Mouse (Mus musculus): ENCODE data around the gene Tmem268. TPM values are rescaled to one million over a fixed set of nuclear protein-coding genes. Genes with fewer than 3 reads are reported as not detected.

Gene Tmem268
- total RNA-seq (2014; rRNA removed) (3.2 and 4.8 TPM in 2 replicates), polyA plus RNA-seq (2015; fragmentation: Nextera tagmentation; extraction: Ambion mirVana) (4.7 and 5.0 TPM in 2 replicates)

GRCm38 (mm10) chr4:63558407-63559081 lies at the start of gene Tmem268:
TSS of gene Tmem268 (plus strand) at chr4:63558781.
- ATAC-seq (ENCODE audit: low FRiP score): peak; percentile 87
- H3K9ac ChIP-seq (replicated peaks; ENCODE audit: low read length, poor library complexity, severe bottlenecking): peak within 1 kb of the TSS; percentile 69
- H3K27me3 ChIP-seq (ENCODE audit: insufficient read depth, low read length): no peaks in the 10 kb centered on the region
- H3K4me3 ChIP-seq (ENCODE audit: low read depth, low read length): peak within 1 kb of the TSS; percentile 61
- peak; percentile 54 for DNase-seq (ENCODE audit: low spot score)
- no peaks in the 10 kb centered on the region for H3K9me3 ChIP-seq (ENCODE audit: low read length)
- peak within 1 kb of the TSS; percentile 94 for H3K4me2 ChIP-seq (ENCODE audit: low read depth, low read length, poor library complexity, severe bottlenecking)
- H3K4me1 ChIP-seq (ENCODE audit: insufficient read depth, low read length): 0 out of 2 replicates have a peak, but pooled peaks cover 7% of the 10 kb centered on the region
- peak within 1 kb of the TSS; percentile 26; the same call in 1 of the 2 replicates for H3K27ac ChIP-seq (ENCODE audit: low read depth, low read length)
- under 1% methylated on average over 66 of the region's 81 CpGs for WGBS
- TF ChIP-seq CTCF (IDR thresholded peaks at IDR 0.05): peak; percentile 37
- H3K36me3 ChIP-seq (ENCODE audit: insufficient read depth, low read length): no peaks in the 10 kb centered on the region

- no peaks in the 10 kb centered on the region for H3K4me1 ChIP-seq (ENCODE audit: insufficient read depth, low read length)
- H3K4me2 ChIP-seq (ENCODE audit: low read depth, low read length, poor library complexity, severe bottlenecking): no peak overlapping the region
- 91% methylated on average over 2 of the region's 2 CpGs for WGBS
- H3K27me3 ChIP-seq (ENCODE audit: insufficient read depth, low read length): no peaks in the 10 kb centered on the region
- no peak for TF ChIP-seq CTCF (IDR thresholded peaks at IDR 0.05)
- H3K4me3 ChIP-seq (ENCODE audit: low read depth, low read length): no peak overlapping the region
- DNase-seq (ENCODE audit: low spot score) (no peak), ATAC-seq (ENCODE audit: low FRiP score) (no peak)
- no peak overlapping the region for H3K9ac ChIP-seq (replicated peaks; ENCODE audit: low read length, poor library complexity, severe bottlenecking)
- no peaks in the 10 kb centered on the region for H3K9me3 ChIP-seq (ENCODE audit: low read length)
- H3K27ac ChIP-seq (ENCODE audit: low read depth, low read length): no peak overlapping the region
- H3K36me3 ChIP-seq (ENCODE audit: insufficient read depth, low read length): no peaks in the 10 kb centered on the region
These were observed 45.7 kb upstream of the Tmem268 start for GRCm38 (mm10) chr4:63512921-63513320.

- Histone ChIP-seq H3K27ac (ENCODE audit: low read depth, low read length) (no peak overlapping the region), H3K4me1 (ENCODE audit: insufficient read depth, low read length) (no peaks in the 10 kb centered on the region), H3K9me3 (ENCODE audit: low read length) (no peaks in the 10 kb centered on the region), H3K9ac (replicated peaks; ENCODE audit: low read length, poor library complexity, severe bottlenecking) (no peak overlapping the region), H3K4me3 (ENCODE audit: low read depth, low read length) (no peak overlapping the region), H3K36me3 (ENCODE audit: insufficient read depth, low read length) (no peaks in the 10 kb centered on the region), H3K27me3 (ENCODE audit: insufficient read depth, low read length) (no peaks in the 10 kb centered on the region), H3K4me2 (ENCODE audit: low read depth, low read length, poor library complexity, severe bottlenecking) (no peak overlapping the region)
- 74% methylated on average over 4 of the region's 4 CpGs for WGBS
- ATAC-seq (ENCODE audit: low FRiP score) (no peak), DNase-seq (ENCODE audit: low spot score) (no peak)
- TF ChIP-seq CTCF (IDR thresholded peaks at IDR 0.05): no peak
These were observed 44.1 kb upstream of the Tmem268 start for GRCm38 (mm10) chr4:63514454-63514984.

- no peaks in the 10 kb centered on the region for H3K9me3 ChIP-seq (ENCODE audit: low read length)
- DNase-seq (ENCODE audit: low spot score) (no peak), ATAC-seq (ENCODE audit: low FRiP score) (no peak)
- 81% methylated on average over 5 of the region's 5 CpGs for WGBS
- H3K27ac ChIP-seq (ENCODE audit: low read depth, low read length): no peak overlapping the region
- no peak overlapping the region for H3K4me3 ChIP-seq (ENCODE audit: low read depth, low read length)
- TF ChIP-seq CTCF (IDR thresholded peaks at IDR 0.05): no peak
- H3K27me3 ChIP-seq (ENCODE audit: insufficient read depth, low read length): no peaks in the 10 kb centered on the region
- H3K4me2 ChIP-seq (ENCODE audit: low read depth, low read length, poor library complexity, severe bottlenecking): no peak overlapping the region
- H3K36me3 ChIP-seq (ENCODE audit: insufficient read depth, low read length): no peaks in the 10 kb centered on the region
- H3K4me1 ChIP-seq (ENCODE audit: insufficient read depth, low read length): no peaks in the 10 kb centered on the region
- no peak overlapping the region for H3K9ac ChIP-seq (replicated peaks; ENCODE audit: low read length, poor library complexity, severe bottlenecking)
These were observed 43.6 kb upstream of the Tmem268 start for GRCm38 (mm10) chr4:63515021-63515420.

- Histone ChIP-seq H3K4me2 (ENCODE audit: low read depth, low read length, poor library complexity, severe bottlenecking) (no peak overlapping the region), H3K36me3 (ENCODE audit: insufficient read depth, low read length) (no peaks in the 10 kb centered on the region), H3K4me1 (ENCODE audit: insufficient read depth, low read length) (no peaks in the 10 kb centered on the region), H3K9me3 (ENCODE audit: low read length) (no peaks in the 10 kb centered on the region), H3K4me3 (ENCODE audit: low read depth, low read length) (no peak overlapping the region), H3K27ac (ENCODE audit: low read depth, low read length) (no peak overlapping the region), H3K9ac (replicated peaks; ENCODE audit: low read length, poor library complexity, severe bottlenecking) (no peak overlapping the region), H3K27me3 (ENCODE audit: insufficient read depth, low read length) (no peaks in the 10 kb centered on the region)
- no peak for TF ChIP-seq CTCF (IDR thresholded peaks at IDR 0.05)
- ATAC-seq (ENCODE audit: low FRiP score): no peak
- 79% methylated on average over 2 of the region's 2 CpGs for WGBS
- no peak for DNase-seq (ENCODE audit: low spot score)
These were observed 36.7 kb upstream of the Tmem268 start for GRCm38 (mm10) chr4:63521813-63522419.

- no peaks in the 10 kb centered on the region for H3K4me1 ChIP-seq (ENCODE audit: insufficient read depth, low read length)
- ATAC-seq (ENCODE audit: low FRiP score) (no peak), DNase-seq (ENCODE audit: low spot score) (no peak)
- WGBS: 64% methylated on average over 8 of the region's 8 CpGs
- no peak overlapping the region for H3K4me3 ChIP-seq (ENCODE audit: low read depth, low read length)
- H3K9ac ChIP-seq (replicated peaks; ENCODE audit: low read length, poor library complexity, severe bottlenecking): no peak overlapping the region
- no peaks in the 10 kb centered on the region for H3K9me3 ChIP-seq (ENCODE audit: low read length)
- H3K27ac ChIP-seq (ENCODE audit: low read depth, low read length): no peak overlapping the region
- TF ChIP-seq CTCF (IDR thresholded peaks at IDR 0.05): no peak
- H3K27me3 ChIP-seq (ENCODE audit: insufficient read depth, low read length): no peaks in the 10 kb centered on the region
- no peak overlapping the region for H3K4me2 ChIP-seq (ENCODE audit: low read depth, low read length, poor library complexity, severe bottlenecking)
- no peaks in the 10 kb centered on the region for H3K36me3 ChIP-seq (ENCODE audit: insufficient read depth, low read length)
These were observed 33.1 kb upstream of the Tmem268 start for GRCm38 (mm10) chr4:63525514-63525913.
